Mouse (Mus musculus) 3T3-L1 (cell line): ENCODE measurements around the gene Slc44a5.
"Not testable (repeated sequence)": the region's sequence is repeated elsewhere in the genome, so short reads cannot be mapped to it uniquely, and the experiment has no call there.

Experiments used
- DNase-seq: peaks from one replicate; pipeline ENCODE4 v3.0.0-alpha.2; 2015; ENCODE audit warnings: low read depth, low spot score

The Slc44a5 gene

GRCm38 (mm10) chr3:153969451-153969850 is 3.8 kb upstream of the Slc44a5 start:
- no peak for DNase-seq

GRCm38 (mm10) chr3:153973949-153974760 is 919 bp downstream of the Slc44a5 start:
- DNase-seq = no peak

GRCm38 (mm10) chr3:153975060-153975459 is 1.8 kb downstream of the Slc44a5 start:
- DNase-seq = no peak

DNA sequence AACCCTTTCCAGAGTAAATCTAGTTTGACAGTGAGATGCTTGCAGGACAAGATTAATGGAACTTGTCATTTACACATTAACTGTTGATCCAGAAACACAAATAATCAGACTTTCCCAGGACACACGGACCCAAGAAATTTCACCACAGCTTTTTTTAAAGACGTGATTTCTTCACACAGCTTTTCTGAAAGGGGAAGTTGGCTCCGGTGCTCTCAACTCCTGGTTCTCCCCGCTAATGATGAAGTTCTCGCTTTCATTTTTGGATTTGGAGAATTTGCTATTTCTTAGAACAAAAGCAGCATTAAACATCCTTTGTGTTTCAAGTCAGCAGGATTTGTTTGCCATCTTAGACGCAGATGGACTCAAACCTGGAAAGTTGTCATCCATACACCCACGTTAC is 2.6 kb downstream of the Slc44a5 start:
- DNase-seq = no peak

GRCm38 (mm10) chr3:153980611-153981010 is 7.4 kb downstream of the Slc44a5 start:
- no peak for DNase-seq

DNA sequence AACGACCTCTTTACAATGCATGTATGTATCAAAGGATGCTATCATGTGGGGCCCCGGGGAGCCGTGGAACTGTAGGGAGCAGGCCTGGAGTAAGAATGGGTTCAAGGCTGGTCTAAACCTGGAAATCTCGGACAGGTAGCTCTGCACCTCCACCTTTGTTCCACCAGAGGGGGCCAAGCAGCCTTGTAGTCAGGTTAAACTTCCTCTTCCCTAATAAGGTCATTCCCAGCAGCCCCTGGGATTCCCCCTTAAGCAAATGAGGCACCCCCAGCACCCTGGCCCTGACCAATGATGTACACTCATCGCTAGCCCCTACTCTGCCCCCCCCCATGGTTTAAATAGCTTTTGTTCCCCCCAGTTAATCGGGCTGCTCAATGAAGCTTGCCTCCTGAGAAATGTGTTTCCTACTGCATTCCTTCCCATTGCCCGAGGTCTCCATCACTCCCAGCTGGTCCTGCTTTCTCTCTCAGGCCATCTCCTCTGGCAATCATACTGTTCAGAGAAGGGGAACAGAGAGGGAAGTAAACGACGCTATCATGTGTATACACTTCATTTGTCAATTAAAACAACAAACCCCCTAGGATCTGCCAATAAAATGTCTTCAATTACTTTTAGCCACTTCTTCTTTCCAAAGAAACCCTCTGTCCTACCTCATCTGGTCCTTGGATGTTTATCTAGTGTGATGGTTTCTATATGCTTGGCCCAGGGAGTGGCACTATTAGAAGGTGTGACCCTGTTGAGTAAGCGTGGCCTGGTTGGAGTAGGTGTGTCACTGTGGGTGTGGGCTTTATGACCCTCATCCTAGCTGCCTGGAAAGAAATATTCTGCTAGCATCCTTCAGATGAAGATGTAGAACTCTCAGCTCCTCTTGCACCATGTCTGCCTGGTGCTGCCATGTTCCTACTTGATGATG is 11.4 kb downstream of the Slc44a5 start:
- no peak for DNase-seq

GRCm38 (mm10) chr3:153999797-154000528 is 26.7 kb downstream of the Slc44a5 start:
- DNase-seq = no peak

DNA sequence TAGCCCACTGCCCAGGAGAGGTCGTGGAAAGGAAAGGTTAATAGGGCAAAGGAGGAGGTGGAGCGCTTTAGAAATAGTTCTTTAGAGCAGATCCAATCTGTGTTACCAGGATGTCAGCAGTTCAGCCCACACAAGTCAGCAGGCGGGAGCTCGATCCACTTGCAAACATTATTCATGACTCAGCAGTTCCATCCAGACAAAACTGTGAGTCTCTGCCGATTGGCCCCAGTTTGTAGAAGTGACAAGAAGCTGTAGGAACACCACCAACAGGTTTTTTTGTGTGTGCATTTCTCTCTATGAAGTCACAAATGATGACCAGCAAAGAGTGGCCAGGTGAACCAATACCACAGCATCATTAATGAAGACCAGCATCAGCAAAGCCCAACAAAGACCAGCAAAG is 28.1 kb downstream of the Slc44a5 start:
- no peak for DNase-seq

GRCm38 (mm10) chr3:154046876-154047275 is 73.6 kb downstream of the Slc44a5 start:
- DNase-seq = no peak

GRCm38 (mm10) chr3:154053331-154053730 is 80.1 kb downstream of the Slc44a5 start:
- DNase-seq = no peak

DNA sequence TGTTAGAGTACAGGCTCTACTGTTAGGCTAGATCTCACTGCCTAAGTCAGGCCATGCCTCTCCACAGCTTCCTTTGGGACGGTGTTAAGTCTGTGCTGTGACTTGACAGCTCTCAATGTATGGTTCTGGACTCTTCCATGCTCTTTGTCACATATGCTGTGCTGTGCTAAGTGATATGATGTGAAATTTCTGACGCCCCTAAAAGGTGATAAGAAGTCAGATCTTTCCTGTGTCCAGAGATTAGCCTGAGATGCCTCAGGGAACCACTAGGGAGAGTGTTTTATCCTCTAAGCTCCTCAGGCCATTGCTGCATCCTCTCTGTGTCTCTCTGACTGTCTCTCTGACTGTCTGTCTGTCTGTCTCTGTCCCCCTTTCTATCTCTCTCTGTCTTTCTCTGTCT is 84.2 kb downstream of the Slc44a5 start:
- no peak for DNase-seq

DNA sequence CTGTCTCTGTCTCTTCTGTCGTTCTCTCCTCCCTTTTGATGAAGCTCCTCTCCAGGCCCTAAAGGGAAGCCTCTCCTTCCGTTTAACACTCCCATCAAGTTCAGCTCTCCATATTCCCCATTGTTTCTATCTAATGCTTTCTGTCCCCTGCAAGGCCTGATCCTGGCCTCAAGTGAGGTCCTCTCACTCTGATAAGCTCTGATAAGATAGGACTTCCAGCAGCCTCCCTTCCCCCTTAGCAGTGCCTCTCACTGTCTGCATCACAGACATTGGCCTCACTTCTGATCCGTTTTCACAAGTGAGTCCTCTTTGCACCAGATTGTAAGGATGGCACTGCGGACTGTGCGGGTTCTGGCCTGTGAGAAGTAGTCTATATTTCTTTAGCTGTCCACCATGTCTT is 85.0 kb downstream of the Slc44a5 start:
- no peak for DNase-seq

DNA sequence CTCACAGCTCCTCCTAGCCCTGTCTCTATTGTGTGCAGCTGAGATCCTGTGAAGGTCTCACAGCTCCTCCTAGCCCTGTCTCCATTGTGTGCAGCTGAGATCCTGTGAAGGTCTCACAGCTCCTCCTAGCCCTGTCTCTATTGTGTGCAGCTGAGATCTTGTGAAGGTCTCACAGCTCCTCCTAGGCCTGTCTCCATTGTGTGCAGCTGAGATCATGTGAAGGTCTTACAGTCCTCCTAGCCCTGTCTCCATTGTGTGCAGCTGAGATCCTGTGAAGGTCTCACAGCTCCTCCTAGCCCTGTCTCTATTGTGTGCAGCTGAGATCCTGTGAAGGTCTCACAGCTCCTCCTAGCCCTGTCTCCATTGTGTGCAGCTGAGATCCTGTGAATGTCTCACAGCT is 98.8 kb downstream of the Slc44a5 start:
- not testable (repeated sequence) for DNase-seq

- DNase-seq = no peak
Measured at GRCm38 (mm10) chr3:154075749-154076148, 102.5 kb downstream of the Slc44a5 start.

DNA sequence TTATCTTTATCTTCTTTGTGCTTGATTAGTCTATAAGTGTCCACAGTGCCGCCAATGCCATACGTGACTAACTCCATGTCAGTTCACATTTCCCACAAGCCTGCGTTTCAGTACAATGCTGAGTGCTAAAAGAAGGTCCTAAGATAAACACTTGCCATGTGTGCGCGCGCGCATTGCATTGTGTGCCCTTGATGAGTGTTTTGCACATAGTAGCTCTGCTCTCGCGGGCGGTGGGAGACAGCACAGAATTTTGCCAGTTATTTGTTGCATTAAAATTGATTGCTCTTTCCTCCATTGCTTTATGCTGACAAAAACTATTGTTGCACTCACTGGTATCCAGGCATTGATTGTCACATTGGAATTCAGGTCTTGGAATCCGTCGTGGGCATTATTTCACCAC is 108.5 kb downstream of the Slc44a5 start:
- no peak for DNase-seq

GRCm38 (mm10) chr3:154082241-154082640 is 109.0 kb downstream of the Slc44a5 start:
- DNase-seq = no peak

- no peak for DNase-seq
Measured at GRCm38 (mm10) chr3:154082961-154083360, 109.7 kb downstream of the Slc44a5 start.

GRCm38 (mm10) chr3:154089996-154090395 is 116.8 kb downstream of the Slc44a5 start:
- no peak for DNase-seq

- no peak for DNase-seq
Measured at GRCm38 (mm10) chr3:154091468-154092338, 118.5 kb downstream of the Slc44a5 start.

GRCm38 (mm10) chr3:154092466-154092865 is 119.2 kb downstream of the Slc44a5 start:
- no peak for DNase-seq

GRCm38 (mm10) chr3:154093745-154094322 is 120.6 kb downstream of the Slc44a5 start:
- DNase-seq = no peak
